ENCODE assay signal across 8 mouse cellular contexts in genomic region chr3:68869691-68870567, GRCm38 (mm10). TPM values are rescaled to one million over a fixed set of nuclear protein-coding genes. Genes with fewer than 3 reads are reported as not detected.
DNase-seq lines count a peak whose midpoint lies in the region; ATAC-seq and TF ChIP-seq lines count a peak whose summit lies in the region.
"Had no signal": no experiment of that assay in that cellular context is flagged by ENCODE, and none has a peak within 500 bp of the region (broad histone marks: within the 10 kb centered on the region; RNA-seq: fewer than 3 reads in every experiment).

No protein-coding gene starts in this region.

- no peak for DNase-seq in ES-E14 (ENCODE audit: low read depth, low spot score)
- peak; percentile 24 to 33 for DNase-seq in adrenal gland, adult 18-20 months (ENCODE audit: low spot score in 2 of 2)
- DNase-seq in left cerebral cortex, adult 8-10 months (ENCODE audit: low spot score in 2 of 2), result peak; percentile 18 to 24
- DNase-seq in midbrain, embryonic 10.5 days (ENCODE audit: low spot score), result peak; percentile 70
- DNase-seq in spleen, adult 2 months (ENCODE audit: low read depth in 1 of 2, low spot score in 2 of 2), result peak in 1 of 2 experiments; percentile 6

- in situ Hi-C loops in ES-E14 (cut with MboI; ENCODE audit: low sequenced_read_pairs in 2 of 2, unreplicated experiment in 2 of 2), result no loop called here

- ATAC-seq in forebrain, embryonic 12.5 days (ENCODE audit: low FRiP score), result peak; percentile 84
- ATAC-seq in hindbrain, embryonic 12.5 days (ENCODE audit: low FRiP score), result peak; percentile 84

- H3K27ac ChIP-seq in ES-E14 (ENCODE audit: insufficient read depth, low read depth, low read length, poor library complexity, severe bottlenecking), result no peak overlapping the region
- H3K27ac ChIP-seq in forebrain, embryonic 12.5 days, result 0 out of 2 replicates have a peak overlapping the region, but pooled peaks have one; percentile 53
- H3K27ac ChIP-seq in hindbrain, embryonic 12.5 days, result peak overlapping the region; percentile 76
- H3K27ac ChIP-seq in midbrain, embryonic 10.5 days (replicated peaks), result peak overlapping the region; percentile 83
- H3K27ac ChIP-seq in spleen, adult 2 months (ENCODE audit: insufficient read depth, low read length), result no peak overlapping the region
- H3K27ac ChIP-seq: macrophage had no signal

- no peaks in the 10 kb centered on the region for H3K36me3 ChIP-seq in ES-E14 (ENCODE audit: control insufficient read depth, insufficient read depth, low read length, poor library complexity, severe bottlenecking)
- no peaks in the 10 kb centered on the region for H3K36me3 ChIP-seq in forebrain, embryonic 12.5 days (replicated peaks)
- no peaks in the 10 kb centered on the region for H3K36me3 ChIP-seq in hindbrain, embryonic 12.5 days
- no peaks in the 10 kb centered on the region for H3K36me3 ChIP-seq in midbrain, embryonic 10.5 days
- H3K36me3 ChIP-seq in spleen, adult 2 months (ENCODE audit: control insufficient read depth, insufficient read depth, low read length), result no peaks in the 10 kb centered on the region

- H3K4me3 ChIP-seq in ES-E14 (ENCODE audit: insufficient read depth in 1 of 2, low read depth in 1 of 2, low read length in 2 of 2, poor library complexity in 1 of 2, severe bottlenecking in 1 of 2), result peak overlapping the region; percentile 71 to 78
- H3K4me3 ChIP-seq in forebrain, embryonic 12.5 days (replicated peaks), result peak overlapping the region; percentile 74
- peak overlapping the region; percentile 78 for H3K4me3 ChIP-seq in hindbrain, embryonic 12.5 days
- H3K4me3 ChIP-seq in midbrain, embryonic 10.5 days, result peak overlapping the region; percentile 74
- H3K4me3 ChIP-seq in spleen, adult 2 months (ENCODE audit: extremely low read depth, insufficient read depth, insufficient read length), result peak overlapping the region; percentile 58

- no peak for TF ChIP-seq POLR2A in spleen, adult 2 months (IDR thresholded peaks at IDR 0.05; ENCODE audit: low read depth, low read length)

- peaks cover 0 to 3% of the 10 kb centered on the region in 2 experiments; a peak in 1 of 4 replicates for H3K4me1 ChIP-seq in ES-E14 (ENCODE audit: control insufficient read depth in 2 of 2, insufficient read depth in 2 of 2, low read length in 2 of 2, poor library complexity in 1 of 2)
- H3K4me1 ChIP-seq in forebrain, embryonic 12.5 days, result peaks cover 19% of the 10 kb centered on the region
- H3K4me1 ChIP-seq in hindbrain, embryonic 12.5 days, result peaks cover 12% of the 10 kb centered on the region
- H3K4me1 ChIP-seq in midbrain, embryonic 10.5 days, result peaks cover 22% of the 10 kb centered on the region
- peaks cover 10% of the 10 kb centered on the region for H3K4me1 ChIP-seq in spleen, adult 2 months (ENCODE audit: control insufficient read depth, insufficient read depth, insufficient read length)

- WGBS in forebrain, embryonic 12.5 days, result under 1% methylated on average over 95 of the region's 96 CpGs
- under 1% methylated on average over 84 of the region's 96 CpGs for WGBS in hindbrain, embryonic 12.5 days
- under 1% methylated on average over 96 of the region's 96 CpGs for WGBS in midbrain, embryonic 10.5 days
- WGBS in spleen, adult 2 months, result 2% methylated on average over 94 of the region's 96 CpGs

- peak overlapping the region; percentile 67 for H3K9ac ChIP-seq in ES-E14 (ENCODE audit: insufficient read depth, low read depth, low read length, poor library complexity, severe bottlenecking)
- peak overlapping the region; percentile 75 for H3K9ac ChIP-seq in forebrain, embryonic 12.5 days
- peak overlapping the region; percentile 73 for H3K9ac ChIP-seq in hindbrain, embryonic 12.5 days

- H3K4me2 ChIP-seq in forebrain, embryonic 12.5 days, result peak overlapping the region; percentile 100
- peak overlapping the region; percentile 99 for H3K4me2 ChIP-seq in hindbrain, embryonic 12.5 days (replicated peaks)

- H3K9me3 ChIP-seq in ES-E14 (ENCODE audit: control insufficient read depth, insufficient read depth, low read depth, low read length), result no peaks in the 10 kb centered on the region
- H3K9me3 ChIP-seq in forebrain, embryonic 12.5 days, result no peaks in the 10 kb centered on the region
- no peaks in the 10 kb centered on the region for H3K9me3 ChIP-seq in hindbrain, embryonic 12.5 days (replicated peaks)
- H3K9me3 ChIP-seq in midbrain, embryonic 10.5 days (replicated peaks), result no peaks in the 10 kb centered on the region

- peaks cover 38% of the 10 kb centered on the region for H3K27me3 ChIP-seq in forebrain, embryonic 12.5 days
- peaks cover 25% of the 10 kb centered on the region for H3K27me3 ChIP-seq in hindbrain, embryonic 12.5 days
- peaks cover 71% of the 10 kb centered on the region for H3K27me3 ChIP-seq in midbrain, embryonic 10.5 days (ENCODE audit: low read depth, poor library complexity, severe bottlenecking)
- peaks cover 16% of the 10 kb centered on the region for H3K27me3 ChIP-seq in spleen, adult 2 months (ENCODE audit: control insufficient read depth, insufficient read depth, low read length)

- TF ChIP-seq CTCF in spleen, adult 2 months (IDR thresholded peaks at IDR 0.05; ENCODE audit: extremely low read depth, insufficient read depth, insufficient read length, insufficient replicate concordance), result 0 out of 2 replicates have a peak, but pooled peaks have one; percentile 3

TF ChIP-seq in ES-E14, 5 proteins besides CTCF, POLR2A, EP300 and RAD21:
- TF ChIP-seq MAFK (IDR thresholded peaks at IDR 0.05; ENCODE audit: insufficient read depth, low read depth, low read length), result no peak
- no peak for TF ChIP-seq ZC3H11A (IDR thresholded peaks at IDR 0.05; ENCODE audit: borderline replicate concordance, low read depth, low read length)
- TF ChIP-seq HCFC1 (IDR thresholded peaks at IDR 0.05; ENCODE audit: borderline replicate concordance, insufficient read depth, low read length), result no peak
- TF ChIP-seq ZNF384 (IDR thresholded peaks at IDR 0.05; ENCODE audit: low read depth, low read length), result no peak
- TF ChIP-seq CHD2 (IDR thresholded peaks at IDR 0.05; ENCODE audit: low read depth, low read length), result no peak

RNA-seq across cellular contexts. Expression of gene 1110032F04Rik, which starts 0.5 kb away (rescaled TPM):
- total RNA-seq in ES-E14 (2012; rRNA removed), result 0.98 and 1.7 TPM in 2 replicates
- total RNA-seq in adrenal gland, adult 18-20 months (2021), result not detected
- polyA plus RNA-seq in forebrain, embryonic 12.5 days (2016; fragmentation: Nextera tagmentation; extraction: Ambion mirVana), result 1.5 and 2.0 TPM in 2 replicates
- 3.5 and 4.5 TPM in 2 replicates for polyA plus RNA-seq in hindbrain, embryonic 12.5 days (2016; fragmentation: Nextera tagmentation; extraction: Ambion mirVana)
- 10 to 100 TPM; 14.4 to 20.4 (median 16.9) TPM for total RNA-seq in left cerebral cortex, adult 8-10 months (2022)
- 0.85 and 1.3 TPM in 2 replicates for polyA plus RNA-seq in midbrain, embryonic 10.5 days (2016; fragmentation: Nextera tagmentation; extraction: Ambion mirVana)
- polyA plus RNA-seq in spleen, adult 2 months (2012; rRNA removed), result 1.8 and 3.1 TPM in 2 replicates
- polyA plus RNA-seq: macrophage had no signal

Comparison
In these comparisons a context has a peak if more than half of its experiments do, and no peak if none do; other contexts are left out.
1. H3K27ac ChIP-seq: peak in forebrain, embryonic 12.5 days (single experiment), hindbrain, embryonic 12.5 days (single experiment) and midbrain, embryonic 10.5 days (single experiment); none in ES-E14 (single experiment) and spleen, adult 2 months (single experiment).
2. Peak in every context shown above with its lines, with median percentiles within 50 percentile points of each other: H3K4me3 ChIP-seq and H3K9ac ChIP-seq.